Mouse (Mus musculus): ENCODE data around the gene Ift88. TPM values are rescaled to one million over a fixed set of nuclear protein-coding genes. Genes with fewer than 3 reads are reported as not detected.
"Not testable (repeated sequence)": the region's sequence is repeated elsewhere in the genome, so short reads cannot be mapped to it uniquely, and the experiment has no call there.

Gene Ift88
- total RNA-seq, 2 experiments from 2014 or later = 15.6 to 20.9 TPM

GRCm38 (mm10) chr14:57417187-57417586 is 6.7 kb upstream of the Ift88 start:
- DNase-seq (ENCODE audit: low spot score in 2 of 2) = no peak
- intact Hi-C loops (cut with DNase I) = no loop called here

- DNase-seq (ENCODE audit: low spot score in 2 of 2) = no peak
- intact Hi-C loops (cut with DNase I) = loop anchor here (2.0 kb wide), 1 partner anchor 25 kb away; the partner anchor contains the start of gene Cryl1
These were observed 325 bp downstream of the Ift88 start for GRCm38 (mm10) chr14:57424212-57424561.

- intact Hi-C loops (cut with DNase I) = no loop called here
- DNase-seq (ENCODE audit: low spot score in 2 of 2) = no peak
These were observed 6.6 kb downstream of the Ift88 start for GRCm38 (mm10) chr14:57430451-57430850.

- intact Hi-C loops (cut with DNase I) = no loop called here
- DNase-seq (ENCODE audit: low spot score in 2 of 2) = no peak
These were observed 28.7 kb downstream of the Ift88 start for GRCm38 (mm10) chr14:57452516-57452915.

GRCm38 (mm10) chr14:57459883-57460282 is 36.0 kb downstream of the Ift88 start:
- peak in 1 of 2 experiments; percentile 31 for DNase-seq (ENCODE audit: low spot score in 2 of 2)
- intact Hi-C loops (cut with DNase I) = no loop called here

- intact Hi-C loops (cut with DNase I); DNase-seq (ENCODE audit: low spot score in 2 of 2): not testable (repeated sequence)
These were observed 36.5 kb downstream of the Ift88 start for GRCm38 (mm10) chr14:57460326-57460725.

GRCm38 (mm10) chr14:57462871-57463270 is 39.0 kb downstream of the Ift88 start:
- intact Hi-C loops (cut with DNase I) = no loop called here
- no peak for DNase-seq (ENCODE audit: low spot score in 2 of 2)

- intact Hi-C loops (cut with DNase I) = loop anchor here (5.0 kb wide), 1 partner anchor 52 kb away; no protein-coding TSS in a partner anchor
- peak; percentile 74 to 89 for DNase-seq (ENCODE audit: low spot score in 2 of 2)
These were observed 51.2 kb downstream of the Ift88 start for GRCm38 (mm10) chr14:57475057-57475456.

GRCm38 (mm10) chr14:57482262-57482661 is 58.4 kb downstream of the Ift88 start:
- intact Hi-C loops (cut with DNase I) = no loop called here
- DNase-seq (ENCODE audit: low spot score in 2 of 2) = no peak

GRCm38 (mm10) chr14:57484183-57484582 is 60.3 kb downstream of the Ift88 start:
- DNase-seq (ENCODE audit: low spot score in 2 of 2) = no peak
- intact Hi-C loops (cut with DNase I) = no loop called here

- peak in 1 of 2 experiments; percentile 31 for DNase-seq (ENCODE audit: low spot score in 2 of 2)
- intact Hi-C loops (cut with DNase I) = no loop called here
These were observed 65.8 kb downstream of the Ift88 start for GRCm38 (mm10) chr14:57489696-57490095.

- peak in 1 of 2 experiments; percentile 47 for DNase-seq (ENCODE audit: low spot score in 2 of 2)
- intact Hi-C loops (cut with DNase I) = no loop called here
These were observed 70.0 kb downstream of the Ift88 start for GRCm38 (mm10) chr14:57493840-57494239.

- no peak for DNase-seq (ENCODE audit: low spot score in 2 of 2)
- intact Hi-C loops (cut with DNase I) = no loop called here
These were observed 79.9 kb downstream of the Ift88 start for GRCm38 (mm10) chr14:57503729-57504128.

- intact Hi-C loops (cut with DNase I) = no loop called here
- DNase-seq (ENCODE audit: low spot score in 2 of 2) = peak; percentile 18 to 53
These were observed 85.7 kb downstream of the Ift88 start for GRCm38 (mm10) chr14:57509554-57509953.

GRCm38 (mm10) chr14:57515156-57515762 is 91.4 kb downstream of the Ift88 start:
- intact Hi-C loops (cut with DNase I) = no loop called here
- DNase-seq (ENCODE audit: low spot score in 2 of 2) = no peak

GRCm38 (mm10) chr14:57517001-57517400 is 93.1 kb downstream of the Ift88 start:
- peak in 1 of 2 experiments; percentile 87 for DNase-seq (ENCODE audit: low spot score in 2 of 2)
- intact Hi-C loops (cut with DNase I) = no loop called here

GRCm38 (mm10) chr14:57523762-57524161 is 99.9 kb downstream of the Ift88 start:
- DNase-seq (ENCODE audit: low spot score in 2 of 2) = no peak
- intact Hi-C loops (cut with DNase I) = no loop called here

GRCm38 (mm10) chr14:57524671-57525387 is 101.0 kb downstream of the Ift88 start, which contains the start of gene Il17d:
Gene Il17d, plus strand, starts transcription at chr14:57524777.
- intact Hi-C loops (cut with DNase I) = loop anchor here (5.0 kb wide), 1 partner anchor 48 kb away; no protein-coding TSS in a partner anchor
- peak in 1 of 2 experiments; percentile 38 for DNase-seq (ENCODE audit: low spot score in 2 of 2)

GRCm38 (mm10) chr14:57525388-57526049 is 101.7 kb downstream of the Ift88 start:
- intact Hi-C loops (cut with DNase I) = loop anchor here (5.0 kb wide), 1 partner anchor 48 kb away; no protein-coding TSS in a partner anchor
- DNase-seq (ENCODE audit: low spot score in 2 of 2) = peak; percentile 71 to 89

- intact Hi-C loops (cut with DNase I) = loop anchor here (5.0 kb wide), 1 partner anchor 49 kb away; no protein-coding TSS in a partner anchor
- DNase-seq (ENCODE audit: low spot score in 2 of 2) = peak in 1 of 2 experiments; percentile 38
These were observed 102.3 kb downstream of the Ift88 start for GRCm38 (mm10) chr14:57526050-57526623.

Measured in left cerebral cortex, postnatal 25 days (tissue).